Mouse (Mus musculus) c-Kit-positive CD71-positive TER-119-negative erythroid progenitor cells, embryonic 14.5 days (primary cell): ENCODE measurements around the gene Stat5a.

Experiments
- DNase-seq: peaks from one replicate; pipeline ENCODE4 v3.0.0-alpha.2; 2013; ENCODE audit warnings: low read depth

The Stat5a gene

GRCm38 (mm10) chr11:100858935-100859578, at the start of gene Stat5a:
Stat5a (plus strand) TSS chr11:100859351.
- no peak for DNase-seq

- DNase-seq: no peak
Measured at GRCm38 (mm10) chr11:100810516-100810915, 48.6 kb upstream of the Stat5a start.

GRCm38 (mm10) chr11:100811132-100811531, 48.0 kb upstream of the Stat5a start:
- DNase-seq: no peak

- DNase-seq: peak; percentile 72
Measured at GRCm38 (mm10) chr11:100814498-100814897, 44.7 kb upstream of the Stat5a start.

- no peak for DNase-seq
Measured at GRCm38 (mm10) chr11:100816342-100816741, 42.8 kb upstream of the Stat5a start.

GRCm38 (mm10) chr11:100816801-100817200, 42.4 kb upstream of the Stat5a start:
- DNase-seq: no peak

- DNase-seq: no peak
Measured at GRCm38 (mm10) chr11:100817311-100817710, 41.8 kb upstream of the Stat5a start.

GRCm38 (mm10) chr11:100818359-100819012, 40.7 kb upstream of the Stat5a start:
- peak; percentile 55 for DNase-seq

- no peak for DNase-seq
Measured at GRCm38 (mm10) chr11:100819048-100819447, 40.1 kb upstream of the Stat5a start.

GRCm38 (mm10) chr11:100819626-100820025, 39.5 kb upstream of the Stat5a start:
- no peak for DNase-seq

- DNase-seq: no peak
Measured at GRCm38 (mm10) chr11:100820047-100820446, 39.1 kb upstream of the Stat5a start.

- DNase-seq: no peak
Measured at GRCm38 (mm10) chr11:100821605-100822220, 37.4 kb upstream of the Stat5a start.

GRCm38 (mm10) chr11:100822365-100822764, 36.8 kb upstream of the Stat5a start:
- no peak for DNase-seq

GRCm38 (mm10) chr11:100823543-100824313, 35.4 kb upstream of the Stat5a start:
- DNase-seq: no peak

- DNase-seq: no peak
Measured at GRCm38 (mm10) chr11:100824496-100824895, 34.7 kb upstream of the Stat5a start.

- DNase-seq: no peak
Measured at GRCm38 (mm10) chr11:100825451-100825850, 33.7 kb upstream of the Stat5a start.

- no peak for DNase-seq
Measured at GRCm38 (mm10) chr11:100826161-100826866, 32.8 kb upstream of the Stat5a start.

- DNase-seq: no peak
Measured at GRCm38 (mm10) chr11:100828676-100829151, 30.4 kb upstream of the Stat5a start.

- DNase-seq: no peak
Measured at GRCm38 (mm10) chr11:100829691-100830090, 29.5 kb upstream of the Stat5a start.

GRCm38 (mm10) chr11:100831396-100831795, 27.8 kb upstream of the Stat5a start:
- DNase-seq: no peak

- DNase-seq: no peak
Measured at GRCm38 (mm10) chr11:100833466-100833865, 25.7 kb upstream of the Stat5a start.
